Comparison of ENCODE assay signal across 8 mouse cellular contexts in the genomic region with DNA sequence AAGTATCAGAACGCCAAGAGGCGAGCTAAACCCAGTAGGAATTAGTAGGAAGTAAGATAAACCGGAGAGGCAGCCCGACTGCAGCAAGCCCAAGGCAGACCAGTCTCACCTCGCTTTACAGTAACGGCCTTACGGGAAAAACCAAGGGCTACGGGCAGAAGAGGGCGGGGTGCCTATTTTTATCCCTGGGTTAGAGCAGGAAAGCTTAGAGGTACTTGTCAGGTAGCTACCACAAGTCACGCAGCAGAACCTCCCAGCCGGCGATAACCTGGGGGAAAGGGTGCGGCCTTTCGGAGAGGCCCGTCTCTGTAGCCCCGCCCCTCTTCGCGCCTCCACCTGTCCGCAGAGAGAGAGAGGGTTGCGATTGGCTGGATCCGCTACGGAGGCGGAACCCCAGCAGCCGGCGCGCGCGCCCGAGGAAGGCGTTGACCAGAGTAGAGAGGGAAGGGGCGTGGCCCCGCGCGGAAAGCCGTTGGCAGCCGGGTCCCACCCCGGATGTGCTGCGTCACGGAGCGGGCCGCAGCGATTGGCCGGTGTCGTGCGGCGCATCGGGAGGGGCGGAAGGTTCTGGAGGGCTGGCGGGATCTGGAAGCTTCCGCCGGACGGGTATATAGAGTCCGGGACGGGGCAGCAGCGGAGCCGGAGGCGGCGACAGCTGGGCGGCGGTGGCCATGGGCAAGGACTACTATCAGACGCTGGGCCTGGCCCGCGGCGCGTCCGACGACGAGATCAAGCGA. TPM values are rescaled to one million over a fixed set of nuclear protein-coding genes. Genes with fewer than 3 reads are reported as not detected.
DNase-seq lines count a peak whose midpoint lies in the region; ATAC-seq and TF ChIP-seq lines count a peak whose summit lies in the region.

A gene (minus strand): TSS at position 311 of the 737 bp plus-strand sequence.
A gene (plus strand): TSS at position 533 of the 737 bp plus-strand sequence.

- peak; percentile 98 for ATAC-seq in embryonic facial prominence, embryonic 15.5 days (ENCODE audit: insufficient number of reproducible peaks, low FRiP score, low TSS enrichment, low read depth)
- peak; percentile 97 for ATAC-seq in limb, embryonic 14.5 days (ENCODE audit: low FRiP score, low read depth)
- peak; percentile 98 for ATAC-seq in midbrain, postnatal 0 days (ENCODE audit: low FRiP score)

- no peaks in the 10 kb centered on the region for H3K27me3 ChIP-seq in embryonic facial prominence, embryonic 15.5 days
- no peaks in the 10 kb centered on the region for H3K27me3 ChIP-seq in limb, embryonic 14.5 days (ENCODE audit: control insufficient read depth, insufficient read depth, low read length)
- no peaks in the 10 kb centered on the region for H3K27me3 ChIP-seq in midbrain, postnatal 0 days (ENCODE audit: insufficient read depth, low read length)

- peak; percentile 99 for TF ChIP-seq POLR2A in bone marrow, adult 2 months (IDR thresholded peaks at IDR 0.05; ENCODE audit: borderline replicate concordance, control insufficient read depth, low read depth, low read length)
- TF ChIP-seq POLR2A in limb, embryonic 14.5 days (IDR thresholded peaks at IDR 0.05; ENCODE audit: borderline replicate concordance, extremely low read depth, insufficient read depth, insufficient read length), result peak; percentile 90; the same call in 1 of the 2 replicates

- H3K27ac ChIP-seq in bone marrow, adult 2 months (ENCODE audit: control insufficient read depth, insufficient read depth, low read depth, low read length, poor library complexity), result peak within 1 kb of the TSS; percentile 94
- peak within 1 kb of the TSS; percentile 97 for H3K27ac ChIP-seq in embryonic facial prominence, embryonic 15.5 days (replicated peaks)
- H3K27ac ChIP-seq in limb, embryonic 14.5 days (replicated peaks; ENCODE audit: low read depth, low read length), result peak within 1 kb of the TSS; percentile 98
- H3K27ac ChIP-seq in midbrain, postnatal 0 days (ENCODE audit: low read depth, low read length), result peak within 1 kb of the TSS; percentile 96

- no peaks in the 10 kb centered on the region for H3K9me3 ChIP-seq in embryonic facial prominence, embryonic 15.5 days (replicated peaks)
- no peaks in the 10 kb centered on the region for H3K9me3 ChIP-seq in limb, embryonic 14.5 days (ENCODE audit: control insufficient read depth, low read length)
- H3K9me3 ChIP-seq in midbrain, postnatal 0 days (ENCODE audit: low read length), result no peaks in the 10 kb centered on the region

- peak; percentile 99 for DNase-seq in 416B (ENCODE audit: low read depth)
- DNase-seq in heart, adult 8-10 months (ENCODE audit: low spot score), result peak; percentile 99
- DNase-seq in kidney, adult 9 months, result peak; percentile 100
- peak; percentile 99 for DNase-seq in limb, embryonic 14.5 days (ENCODE audit: low spot score)
- peak; percentile 99 for DNase-seq in midbrain, postnatal 0 days (ENCODE audit: low spot score)
- peak; percentile 99 to 100 for DNase-seq in spleen, postnatal 14 days (ENCODE audit: low spot score in 2 of 2)

- TF ChIP-seq CTCF in bone marrow, adult 2 months (IDR thresholded peaks at IDR 0.05; ENCODE audit: control insufficient read depth, insufficient read depth, low read length), result no peak
- TF ChIP-seq CTCF in midbrain, postnatal 0 days (IDR thresholded peaks at IDR 0.05), result no peak

- peak within 1 kb of the TSS; percentile 86 for H3K4me3 ChIP-seq in bone marrow, adult 2 months (replicated peaks; ENCODE audit: control insufficient read depth, low read depth, low read length)
- H3K4me3 ChIP-seq in embryonic facial prominence, embryonic 15.5 days (replicated peaks), result peak within 1 kb of the TSS; percentile 64
- peak within 1 kb of the TSS; percentile 85 for H3K4me3 ChIP-seq in limb, embryonic 14.5 days (replicated peaks; ENCODE audit: low read length)
- peak within 1 kb of the TSS; percentile 62 for H3K4me3 ChIP-seq in midbrain, postnatal 0 days (ENCODE audit: low read depth, low read length)

- peaks cover 30% of the 10 kb centered on the region for H3K36me3 ChIP-seq in embryonic facial prominence, embryonic 15.5 days
- H3K36me3 ChIP-seq in limb, embryonic 14.5 days (ENCODE audit: control insufficient read depth, insufficient read depth, low read length), result peaks cover 34% of the 10 kb centered on the region
- H3K36me3 ChIP-seq in midbrain, postnatal 0 days (ENCODE audit: insufficient read depth, low read length), result peaks cover 30% of the 10 kb centered on the region

- peak within 1 kb of the TSS; percentile 79 for H3K4me2 ChIP-seq in embryonic facial prominence, embryonic 15.5 days (replicated peaks)
- H3K4me2 ChIP-seq in limb, embryonic 14.5 days (replicated peaks; ENCODE audit: low read depth, low read length, severe bottlenecking), result peak within 1 kb of the TSS; percentile 77
- peak within 1 kb of the TSS; percentile 82 for H3K4me2 ChIP-seq in midbrain, postnatal 0 days (ENCODE audit: low read depth, low read length, poor library complexity, severe bottlenecking)

- peak within 1 kb of the TSS; percentile 74 for H3K9ac ChIP-seq in embryonic facial prominence, embryonic 15.5 days
- peak within 1 kb of the TSS; percentile 90 for H3K9ac ChIP-seq in limb, embryonic 14.5 days (ENCODE audit: low read depth, low read length, severe bottlenecking)
- H3K9ac ChIP-seq in midbrain, postnatal 0 days (replicated peaks; ENCODE audit: low read length, poor library complexity, severe bottlenecking), result peak within 1 kb of the TSS; percentile 84

- under 1% methylated on average over 69 of the region's 69 CpGs for WGBS in bone marrow, adult 2 months
- WGBS in embryonic facial prominence, embryonic 15.5 days, result under 1% methylated on average over 66 of the region's 69 CpGs
- under 1% methylated on average over 34 of the region's 69 CpGs for WGBS in limb, embryonic 14.5 days
- WGBS in midbrain, postnatal 0 days, result under 1% methylated on average over 65 of the region's 69 CpGs

- H3K4me1 ChIP-seq in bone marrow, adult 2 months (ENCODE audit: control insufficient read depth, insufficient read depth, low read length), result peaks cover 5% of the 10 kb centered on the region
- peaks cover 25% of the 10 kb centered on the region for H3K4me1 ChIP-seq in embryonic facial prominence, embryonic 15.5 days
- peaks cover 12% of the 10 kb centered on the region for H3K4me1 ChIP-seq in limb, embryonic 14.5 days (ENCODE audit: control insufficient read depth, insufficient read depth, low read length)
- 0 out of 2 replicates have a peak, but pooled peaks cover 11% of the 10 kb centered on the region for H3K4me1 ChIP-seq in midbrain, postnatal 0 days (ENCODE audit: insufficient read depth, low read length)

RNA-seq across cellular contexts. Expression of the first gene that starts in this region (rescaled TPM):
- polyA plus RNA-seq in bone marrow, adult 2 months (2011; ENCODE audit: insufficient read depth, insufficient read length, low replicate concordance, missing spikeins), result 136 and 233 TPM in 2 replicates
- 540 and 549 TPM in 2 replicates for polyA plus RNA-seq in embryonic facial prominence, embryonic 15.5 days (2015; fragmentation: Nextera tagmentation; extraction: Ambion mirVana)
- 100 to 1,000 TPM; 539 to 688 (median 589) TPM for total RNA-seq in heart, adult 8-10 months (2022)
- 595 and 783 TPM in 2 replicates for polyA plus RNA-seq in limb, embryonic 14.5 days (2012; rRNA removed)
- 586 and 589 TPM in 2 replicates for polyA plus RNA-seq in limb, embryonic 14.5 days (2014; fragmentation: Nextera tagmentation; extraction: Ambion mirVana)
- total RNA-seq in midbrain, postnatal 0 days (2014; rRNA removed), result 1,134 and 1,270 TPM in 2 replicates
- 1,433 and 1,533 TPM in 2 replicates for polyA plus RNA-seq in midbrain, postnatal 0 days (2015; fragmentation: Nextera tagmentation; extraction: Ambion mirVana)

RNA-seq across cellular contexts. Expression of the second gene that starts in this region (rescaled TPM):
- 23.8 and 23.9 TPM in 2 replicates for polyA plus RNA-seq in bone marrow, adult 2 months (2011; ENCODE audit: insufficient read depth, insufficient read length, low replicate concordance, missing spikeins)
- polyA plus RNA-seq in embryonic facial prominence, embryonic 15.5 days (2015; fragmentation: Nextera tagmentation; extraction: Ambion mirVana), result 75.2 and 76.6 TPM in 2 replicates
- total RNA-seq in heart, adult 8-10 months (2022), result 10 to 100 TPM; 11.0 to 14.2 (median 12.6) TPM
- 42.6 and 43.7 TPM in 2 replicates for polyA plus RNA-seq in limb, embryonic 14.5 days (2012; rRNA removed)
- polyA plus RNA-seq in limb, embryonic 14.5 days (2014; fragmentation: Nextera tagmentation; extraction: Ambion mirVana), result 51.3 and 58.9 TPM in 2 replicates
- 41.0 and 43.3 TPM in 2 replicates for total RNA-seq in midbrain, postnatal 0 days (2014; rRNA removed)
- polyA plus RNA-seq in midbrain, postnatal 0 days (2015; fragmentation: Nextera tagmentation; extraction: Ambion mirVana), result 60.3 and 72.4 TPM in 2 replicates

Comparison
In these comparisons a context has a peak if more than half of its experiments do, and no peak if none do; other contexts are left out.
1. Peak in every context shown above with its lines: DNase-seq, ATAC-seq, H3K4me3 ChIP-seq and H3K27ac ChIP-seq.